Mouse (Mus musculus): Measurements from ENCODE around the gene Ankra2. TPM values are rescaled to one million over a fixed set of nuclear protein-coding genes. Genes with fewer than 3 reads are reported as not detected.

Ankra2 gene
- polyA plus RNA-seq, 1 experiment from 2014 or later: 14.1 TPM

GRCm38 (mm10) chr13:98254921-98255320, 8.0 kb upstream of the Ankra2 start:
- no peak overlapping the region for H3K9ac ChIP-seq
- no peak overlapping the region for H3K4me2 ChIP-seq
- H3K4me3 ChIP-seq: no peak overlapping the region
- H3K36me3 ChIP-seq: peaks cover 91% of the 10 kb centered on the region
- 68% methylated on average over 9 of the region's 9 CpGs for WGBS
- no peak overlapping the region for H3K27ac ChIP-seq (replicated peaks)
- no peaks in the 10 kb centered on the region for H3K4me1 ChIP-seq
- no peaks in the 10 kb centered on the region for H3K9me3 ChIP-seq
- no peaks in the 10 kb centered on the region for H3K27me3 ChIP-seq (replicated peaks)
- no peak for ATAC-seq (ENCODE audit: extremely low read depth, insufficient number of reproducible peaks, low FRiP score, low TSS enrichment)

- H3K9ac ChIP-seq: peak overlapping the region; percentile 91
- no peaks in the 10 kb centered on the region for H3K27me3 ChIP-seq (replicated peaks)
- H3K9me3 ChIP-seq: no peaks in the 10 kb centered on the region
- H3K27ac ChIP-seq (replicated peaks): peak overlapping the region; percentile 96
- ATAC-seq (ENCODE audit: extremely low read depth, insufficient number of reproducible peaks, low FRiP score, low TSS enrichment): no peak
- H3K4me2 ChIP-seq: peak overlapping the region; percentile 87
- WGBS: under 1% methylated on average over 16 of the region's 16 CpGs
- H3K36me3 ChIP-seq: peaks cover 34% of the 10 kb centered on the region
- peak overlapping the region; percentile 74 for H3K4me3 ChIP-seq
- peaks cover 23% of the 10 kb centered on the region for H3K4me1 ChIP-seq
Measured at GRCm38 (mm10) chr13:98263458-98263987, 649 bp downstream of the Ankra2 start.

- Histone ChIP-seq H3K27ac (replicated peaks) (no peak overlapping the region), H3K9me3 (no peaks in the 10 kb centered on the region), H3K4me3 (peak overlapping the region; percentile 74), H3K36me3 (peaks cover 34% of the 10 kb centered on the region), H3K27me3 (replicated peaks) (no peaks in the 10 kb centered on the region), H3K4me2 (peak overlapping the region; percentile 87), H3K9ac (peak overlapping the region; percentile 91), H3K4me1 (peaks cover 23% of the 10 kb centered on the region)
- 26% methylated on average over 5 of the region's 5 CpGs for WGBS
- no peak for ATAC-seq (ENCODE audit: extremely low read depth, insufficient number of reproducible peaks, low FRiP score, low TSS enrichment)
Measured at GRCm38 (mm10) chr13:98264111-98264510, 1.2 kb downstream of the Ankra2 start.

DNA sequence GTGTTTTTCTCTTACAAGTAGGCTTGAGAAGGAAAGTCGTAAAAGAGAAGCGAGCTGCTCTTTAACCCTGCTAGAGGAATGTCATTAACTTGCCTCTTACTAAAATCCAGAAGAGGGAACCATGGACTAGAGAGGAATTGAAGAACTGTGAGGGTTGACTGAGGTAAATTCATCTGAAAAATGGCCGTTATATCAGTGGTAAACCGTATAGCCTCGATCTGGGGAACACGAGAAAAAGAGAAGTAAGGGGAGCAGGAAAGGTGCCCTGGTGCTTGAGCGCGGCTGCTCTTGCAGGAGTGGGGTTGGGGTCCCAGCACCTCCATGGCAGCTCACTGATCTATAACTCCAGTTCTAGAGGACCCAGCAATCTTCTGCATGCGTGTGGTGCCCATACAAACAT, 11.1 kb downstream of the Ankra2 start:
- H3K27ac ChIP-seq (replicated peaks): no peak overlapping the region
- H3K9ac ChIP-seq: no peak overlapping the region
- no peaks in the 10 kb centered on the region for H3K27me3 ChIP-seq (replicated peaks)
- peaks cover 14% of the 10 kb centered on the region for H3K4me1 ChIP-seq
- H3K9me3 ChIP-seq: no peaks in the 10 kb centered on the region
- H3K4me2 ChIP-seq: no peak overlapping the region
- no peak overlapping the region for H3K4me3 ChIP-seq
- no peak for ATAC-seq (ENCODE audit: extremely low read depth, insufficient number of reproducible peaks, low FRiP score, low TSS enrichment)
- peaks cover 57% of the 10 kb centered on the region for H3K36me3 ChIP-seq
- 87% methylated on average over 9 of the region's 9 CpGs for WGBS

- Histone ChIP-seq H3K9me3 (no peaks in the 10 kb centered on the region), H3K9ac (no peak overlapping the region), H3K4me3 (no peak overlapping the region), H3K4me1 (peaks cover 14% of the 10 kb centered on the region), H3K4me2 (no peak overlapping the region), H3K27ac (replicated peaks) (peak overlapping the region; percentile 63), H3K36me3 (peaks cover 43% of the 10 kb centered on the region), H3K27me3 (replicated peaks) (no peaks in the 10 kb centered on the region)
- ATAC-seq (ENCODE audit: extremely low read depth, insufficient number of reproducible peaks, low FRiP score, low TSS enrichment): no peak
- WGBS: 33% methylated on average over 4 of the region's 4 CpGs
Measured at GRCm38 (mm10) chr13:98275646-98276045, 12.8 kb downstream of the Ankra2 start.

GRCm38 (mm10) chr13:98276253-98276652, 13.4 kb downstream of the Ankra2 start:
- Histone ChIP-seq H3K9me3 (no peaks in the 10 kb centered on the region), H3K4me2 (no peak overlapping the region), H3K27me3 (replicated peaks) (no peaks in the 10 kb centered on the region), H3K4me1 (peaks cover 14% of the 10 kb centered on the region), H3K36me3 (peaks cover 37% of the 10 kb centered on the region), H3K27ac (replicated peaks) (peak overlapping the region; percentile 63), H3K4me3 (no peak overlapping the region), H3K9ac (no peak overlapping the region)
- ATAC-seq (ENCODE audit: extremely low read depth, insufficient number of reproducible peaks, low FRiP score, low TSS enrichment): no peak
- WGBS: 79% methylated on average over 7 of the region's 7 CpGs

DNA sequence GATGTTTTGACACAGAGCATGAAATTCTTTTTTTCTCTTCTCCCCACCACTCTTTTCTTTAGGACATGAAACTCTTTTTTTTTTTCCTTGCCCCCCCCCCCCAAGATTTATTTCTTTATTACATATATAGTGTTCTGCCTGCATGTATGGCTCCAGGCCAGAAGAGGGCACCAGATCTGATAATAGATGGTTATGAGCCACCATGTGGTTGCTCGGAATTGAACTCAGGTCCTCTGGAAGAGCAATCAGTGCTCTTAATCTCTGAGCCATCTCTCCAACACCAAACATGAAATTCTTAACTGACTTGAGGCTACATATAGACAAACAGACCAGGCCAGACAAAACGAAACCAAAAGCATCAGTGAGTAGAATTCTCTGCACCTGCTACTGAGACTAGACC, 14.6 kb downstream of the Ankra2 start:
- H3K4me1 ChIP-seq: peaks cover 14% of the 10 kb centered on the region
- no peaks in the 10 kb centered on the region for H3K9me3 ChIP-seq
- no peak for ATAC-seq (ENCODE audit: extremely low read depth, insufficient number of reproducible peaks, low FRiP score, low TSS enrichment)
- H3K27ac ChIP-seq (replicated peaks): no peak overlapping the region
- H3K4me3 ChIP-seq: no peak overlapping the region
- H3K36me3 ChIP-seq: peaks cover 25% of the 10 kb centered on the region
- 74% methylated on average over 2 of the region's 2 CpGs for WGBS
- no peak overlapping the region for H3K9ac ChIP-seq
- no peak overlapping the region for H3K4me2 ChIP-seq
- H3K27me3 ChIP-seq (replicated peaks): no peaks in the 10 kb centered on the region

- peaks cover 14% of the 10 kb centered on the region for H3K4me1 ChIP-seq
- H3K9me3 ChIP-seq: no peaks in the 10 kb centered on the region
- H3K27me3 ChIP-seq (replicated peaks): no peaks in the 10 kb centered on the region
- no peak for ATAC-seq (ENCODE audit: extremely low read depth, insufficient number of reproducible peaks, low FRiP score, low TSS enrichment)
- H3K4me3 ChIP-seq: no peak within 1 kb of the TSS
- H3K27ac ChIP-seq (replicated peaks): no peak within 1 kb of the TSS
- H3K36me3 ChIP-seq: peaks cover 6% of the 10 kb centered on the region
- H3K4me2 ChIP-seq: no peak within 1 kb of the TSS
- WGBS: 75% methylated on average over 5 of the region's 5 CpGs
- H3K9ac ChIP-seq: no peak within 1 kb of the TSS
Measured at GRCm38 (mm10) chr13:98279686-98280085, 16.8 kb downstream of the Ankra2 start, which contains the start of gene Gm21976. Gm21976 (plus strand) TSS chr13:98279887.

DNA sequence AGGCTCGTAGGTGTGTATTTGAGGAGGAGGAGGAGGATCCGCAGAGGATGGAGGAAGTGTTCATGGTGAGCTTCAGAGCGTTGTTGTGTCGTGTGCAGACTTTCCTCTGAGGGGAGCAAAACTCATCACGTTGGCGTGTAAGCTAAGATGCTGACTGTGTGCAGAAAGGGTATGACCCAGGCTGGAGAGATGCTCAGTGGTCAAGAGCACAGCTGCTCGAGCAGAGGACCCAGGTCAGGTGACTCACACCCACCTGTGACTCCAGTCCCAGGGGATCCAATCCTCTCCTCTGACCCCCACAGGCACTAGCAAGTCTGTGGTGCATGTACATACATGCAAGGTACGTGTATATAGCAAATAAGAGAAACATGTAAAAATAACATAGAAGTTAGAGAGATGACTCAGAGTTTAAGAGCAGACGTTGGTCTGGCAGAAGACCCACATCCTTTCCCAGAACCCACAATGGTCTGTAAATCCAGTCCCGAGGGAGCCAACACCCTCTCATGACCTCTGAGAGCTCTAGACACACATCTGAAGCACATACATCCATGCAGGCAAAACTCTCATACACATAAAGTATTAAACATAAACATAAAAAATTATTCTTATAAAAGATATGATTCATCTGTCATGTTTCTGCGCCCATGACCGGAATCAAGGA, 18.2 kb downstream of the Ankra2 start:
- 72% methylated on average over 12 of the region's 12 CpGs for WGBS
- no peak for ATAC-seq (ENCODE audit: extremely low read depth, insufficient number of reproducible peaks, low FRiP score, low TSS enrichment)

GRCm38 (mm10) chr13:98290719-98291118, 27.8 kb downstream of the Ankra2 start:
- Histone ChIP-seq H3K36me3 (no peaks in the 10 kb centered on the region), H3K9me3 (no peaks in the 10 kb centered on the region), H3K4me1 (peaks cover 10% of the 10 kb centered on the region), H3K27me3 (replicated peaks) (no peaks in the 10 kb centered on the region), H3K4me3 (no peak overlapping the region), H3K9ac (no peak overlapping the region), H3K27ac (replicated peaks) (no peak overlapping the region), H3K4me2 (no peak overlapping the region)
- WGBS: 32% methylated on average over 2 of the region's 2 CpGs
- ATAC-seq (ENCODE audit: extremely low read depth, insufficient number of reproducible peaks, low FRiP score, low TSS enrichment): no peak

More for the DNA sequence above, 18.2 kb downstream of the Ankra2 start:
- H3K4me3 ChIP-seq: no peak overlapping the region
- H3K9me3 ChIP-seq: no peaks in the 10 kb centered on the region
- H3K9ac ChIP-seq: no peak overlapping the region
- H3K27me3 ChIP-seq (replicated peaks): no peaks in the 10 kb centered on the region
- no peak overlapping the region for H3K27ac ChIP-seq (replicated peaks)
- no peak overlapping the region for H3K4me2 ChIP-seq
- H3K4me1 ChIP-seq: peaks cover 2% of the 10 kb centered on the region; the same call in 1 of the 2 replicates
- no peaks in the 10 kb centered on the region for H3K36me3 ChIP-seq

GRCm38 (mm10) chr13:98291712-98292111, 28.8 kb downstream of the Ankra2 start:
- 72% methylated on average over 8 of the region's 8 CpGs for WGBS
- Histone ChIP-seq H3K4me1 (peaks cover 10% of the 10 kb centered on the region), H3K9ac (no peak overlapping the region), H3K4me3 (no peak overlapping the region), H3K4me2 (no peak overlapping the region), H3K36me3 (no peaks in the 10 kb centered on the region), H3K27me3 (replicated peaks) (no peaks in the 10 kb centered on the region), H3K9me3 (no peaks in the 10 kb centered on the region), H3K27ac (replicated peaks) (no peak overlapping the region)
- ATAC-seq (ENCODE audit: extremely low read depth, insufficient number of reproducible peaks, low FRiP score, low TSS enrichment): no peak

- Histone ChIP-seq H3K4me2 (no peak overlapping the region), H3K36me3 (no peaks in the 10 kb centered on the region), H3K4me3 (no peak overlapping the region), H3K4me1 (peaks cover 10% of the 10 kb centered on the region), H3K27me3 (replicated peaks) (no peaks in the 10 kb centered on the region; the same call in 1 of the 2 replicates), H3K27ac (replicated peaks) (no peak overlapping the region), H3K9me3 (no peaks in the 10 kb centered on the region), H3K9ac (no peak overlapping the region)
- WGBS: 41% methylated on average over 5 of the region's 5 CpGs
- ATAC-seq (ENCODE audit: extremely low read depth, insufficient number of reproducible peaks, low FRiP score, low TSS enrichment): no peak
Measured at GRCm38 (mm10) chr13:98296072-98296471, 33.2 kb downstream of the Ankra2 start.
